Mouse (Mus musculus): Measurements from ENCODE around the gene Filip1.
A peak's percentile ranks its signal among the peaks of the same experiment; 100 is the strongest.

Gene Filip1

GRCm38 (mm10) chr9:79912971-79913370 is 99.7 kb downstream of the Filip1 start:
- DNase-seq (ENCODE audit: low read depth, low spot score), result no peak

DNA sequence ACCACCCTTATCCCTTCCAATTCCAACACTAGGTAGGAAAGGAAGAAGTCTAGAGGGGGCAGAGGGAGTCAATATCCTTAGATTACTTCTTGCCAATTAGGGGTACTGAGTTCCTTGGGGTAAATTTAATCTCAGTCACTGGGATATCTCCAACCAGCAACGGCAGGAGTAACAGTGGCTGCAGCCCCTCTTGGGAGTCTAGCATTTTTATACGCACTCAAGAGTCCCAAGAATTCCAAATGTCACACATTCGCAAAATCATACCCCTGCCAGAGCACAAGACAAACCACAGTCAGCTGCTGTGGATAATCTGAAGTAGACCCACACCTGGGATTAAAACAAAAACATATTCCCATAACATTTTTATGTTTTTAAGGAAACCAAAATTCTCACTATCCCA is 102.5 kb downstream of the Filip1 start:
- no peak for DNase-seq (ENCODE audit: low read depth, low spot score)

- DNase-seq (ENCODE audit: low read depth, low spot score), result no peak
These were observed 113.8 kb downstream of the Filip1 start for GRCm38 (mm10) chr9:79898815-79899214.

DNA sequence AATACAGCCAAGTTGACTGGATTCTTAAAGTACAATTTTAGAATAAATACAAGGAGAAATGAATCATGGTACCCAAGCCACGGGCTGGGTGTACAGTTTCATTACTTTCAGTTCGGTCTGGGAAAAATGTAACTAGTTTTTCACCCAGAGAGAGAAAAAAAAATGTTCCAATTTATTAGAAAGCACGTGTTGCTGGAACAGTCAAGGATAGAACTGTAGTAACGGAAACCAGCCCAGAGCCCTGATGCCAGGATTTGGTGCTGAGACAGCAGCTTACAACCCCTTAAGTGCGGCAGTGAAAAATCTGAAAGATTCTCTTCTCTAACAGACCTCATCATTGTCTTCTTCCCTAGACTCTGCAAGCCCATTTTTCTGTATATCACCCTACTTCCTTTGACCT is 118.0 kb downstream of the Filip1 start:
- no peak for DNase-seq (ENCODE audit: low read depth, low spot score)

DNA sequence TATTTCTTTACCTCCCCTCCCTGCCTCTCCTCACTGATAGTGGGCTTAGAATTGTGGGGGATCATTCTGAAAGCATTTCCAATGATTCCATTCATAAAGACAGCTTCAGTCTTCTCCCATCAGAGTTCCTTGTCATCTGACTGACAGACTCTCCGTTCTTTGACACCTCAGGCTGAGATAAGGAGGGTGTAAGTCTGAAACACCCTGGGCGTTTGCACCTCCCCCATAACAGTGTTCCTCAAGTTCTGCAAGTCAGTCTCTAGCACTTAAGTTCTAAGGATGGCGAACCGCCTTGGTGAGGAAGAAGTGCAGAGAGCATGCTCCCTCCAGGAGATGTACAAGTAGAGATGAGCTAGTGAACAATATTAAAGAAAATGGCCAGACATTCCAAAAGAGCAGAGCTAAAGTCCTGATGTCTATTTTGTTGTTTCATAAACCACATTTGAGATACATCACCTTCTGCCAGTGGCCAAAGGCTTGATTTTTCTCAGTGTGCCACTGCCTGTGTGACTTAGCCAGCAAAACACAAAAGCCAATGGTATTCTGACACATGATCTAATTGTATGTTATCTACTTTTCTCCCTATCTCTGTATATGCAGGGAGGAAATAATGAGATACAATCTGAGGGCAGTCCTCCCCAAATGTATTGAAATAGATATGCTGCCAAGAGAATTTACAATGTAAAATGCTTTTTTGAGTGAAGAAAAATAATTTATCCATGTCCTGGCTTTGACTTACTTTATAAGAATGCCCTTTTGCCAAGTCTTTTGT is 118.6 kb downstream of the Filip1 start:
- no peak for DNase-seq (ENCODE audit: low read depth, low spot score)

DNA sequence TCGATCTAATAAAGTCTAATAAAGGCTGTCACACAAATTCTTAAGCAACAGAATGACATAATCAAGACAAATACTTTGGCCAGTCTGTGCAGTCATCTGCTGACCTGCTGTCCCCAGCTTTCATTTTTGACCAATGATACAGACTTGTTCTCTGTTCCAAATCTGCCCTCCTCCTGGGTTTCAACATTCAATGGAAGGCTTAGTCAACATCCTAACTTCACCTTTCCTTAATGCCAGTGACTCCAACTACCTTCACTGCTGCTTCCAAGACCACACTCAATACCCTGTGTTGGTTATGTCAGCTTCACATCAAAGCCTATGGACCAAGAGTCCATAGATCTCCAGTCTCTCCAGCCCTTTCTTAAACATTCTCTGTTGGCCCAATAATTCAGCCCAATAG is 120.5 kb downstream of the Filip1 start:
- DNase-seq (ENCODE audit: low read depth, low spot score), result no peak

GRCm38 (mm10) chr9:79890488-79890887 is 122.2 kb downstream of the Filip1 start:
- no peak for DNase-seq (ENCODE audit: low read depth, low spot score)

GRCm38 (mm10) chr9:79889132-79889531 is 123.5 kb downstream of the Filip1 start:
- no peak for DNase-seq (ENCODE audit: low read depth, low spot score)

- DNase-seq (ENCODE audit: low read depth, low spot score), result no peak
These were observed 127.1 kb downstream of the Filip1 start for GRCm38 (mm10) chr9:79885244-79886210.

- no peak for DNase-seq (ENCODE audit: low read depth, low spot score)
These were observed 129.5 kb downstream of the Filip1 start for GRCm38 (mm10) chr9:79883139-79883538.

DNA sequence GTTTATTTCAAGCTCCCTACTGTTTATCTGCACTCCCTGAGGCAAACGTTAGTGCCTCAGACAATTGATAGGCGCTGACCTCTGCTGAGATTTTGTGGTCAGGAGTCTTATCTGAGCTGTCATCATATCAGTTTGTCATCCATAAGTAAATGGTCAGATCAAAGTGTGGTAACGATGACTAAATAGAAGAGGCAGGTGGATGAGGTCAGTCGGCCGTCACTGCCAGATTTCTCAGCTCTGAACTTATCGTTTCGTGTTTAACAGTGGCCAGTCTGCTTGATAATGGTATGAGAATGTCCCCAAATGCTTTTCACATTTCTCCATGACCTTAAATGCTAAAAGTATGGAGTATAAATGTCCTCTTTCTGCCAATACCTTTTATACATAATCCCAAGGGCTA is 132.6 kb downstream of the Filip1 start:
- DNase-seq (ENCODE audit: low read depth, low spot score), result no peak

- no peak for DNase-seq (ENCODE audit: low read depth, low spot score)
These were observed 137.0 kb downstream of the Filip1 start for GRCm38 (mm10) chr9:79875522-79876131.

- no peak for DNase-seq (ENCODE audit: low read depth, low spot score)
These were observed 140.1 kb downstream of the Filip1 start for GRCm38 (mm10) chr9:79872598-79872997.

GRCm38 (mm10) chr9:79869512-79869911 is 143.1 kb downstream of the Filip1 start:
- DNase-seq (ENCODE audit: low read depth, low spot score), result no peak

GRCm38 (mm10) chr9:79865998-79866397 is 146.7 kb downstream of the Filip1 start:
- DNase-seq (ENCODE audit: low read depth, low spot score), result peak; percentile 16

DNA sequence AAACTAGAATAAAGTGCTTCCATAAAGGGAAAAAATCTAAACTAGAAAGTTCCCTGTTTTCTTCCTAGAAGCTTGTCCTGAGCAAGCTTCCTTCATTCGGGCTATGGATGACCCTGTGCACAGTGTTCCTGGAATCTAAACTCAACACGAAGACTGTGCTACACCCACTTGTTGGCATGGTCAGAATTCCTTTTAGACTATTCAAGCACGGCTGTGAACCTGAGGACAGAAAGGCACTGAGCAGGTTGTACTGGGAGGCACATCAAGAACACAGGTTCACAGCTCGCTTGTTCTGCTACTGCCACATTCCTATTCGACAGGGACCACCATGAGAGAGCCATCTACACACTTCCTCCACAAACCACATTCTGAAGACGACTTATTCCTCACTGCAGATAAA is 150.1 kb downstream of the Filip1 start:
- DNase-seq (ENCODE audit: low read depth, low spot score), result no peak

DNA sequence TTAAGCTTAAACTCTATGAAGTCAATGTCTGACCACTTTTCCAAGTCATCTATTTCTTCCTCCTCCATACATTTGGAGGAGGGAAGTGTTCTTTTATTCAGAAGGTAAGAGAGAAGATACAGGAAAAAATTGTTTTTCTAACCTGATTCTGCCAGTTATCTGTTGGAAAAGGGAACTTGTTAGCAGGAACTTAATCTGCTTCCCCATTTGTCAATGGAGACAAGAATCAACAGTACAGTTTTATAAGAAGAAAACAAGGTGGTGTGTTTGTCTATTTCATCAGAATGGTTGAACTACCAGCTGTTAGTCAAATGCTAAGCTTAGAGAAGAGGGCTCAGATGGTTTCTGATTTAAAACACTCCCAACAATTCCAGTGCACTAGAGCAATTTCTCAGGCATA is 165.6 kb downstream of the Filip1 start:
- no peak for DNase-seq (ENCODE audit: low read depth, low spot score)

- DNase-seq (ENCODE audit: low read depth, low spot score), result no peak
These were observed 170.0 kb downstream of the Filip1 start for GRCm38 (mm10) chr9:79842615-79843014.

DNA sequence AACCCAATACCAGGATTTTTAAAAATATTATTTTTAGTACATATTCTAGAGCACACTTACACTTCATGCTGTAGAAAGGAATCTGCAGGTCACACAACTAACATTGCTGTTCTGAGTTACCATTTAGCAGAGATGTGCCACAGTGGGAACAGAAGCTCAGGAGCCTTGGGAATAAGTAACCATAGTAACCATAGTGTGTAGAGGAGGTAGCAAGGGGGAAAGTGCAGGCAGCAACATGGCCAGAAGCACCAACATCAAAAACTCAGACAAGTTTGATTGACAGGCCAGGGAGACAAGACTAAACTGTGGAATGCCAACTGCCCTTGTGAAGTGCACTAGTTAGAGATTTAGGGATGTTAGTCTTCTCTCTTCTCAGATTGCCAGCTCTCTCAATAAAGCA is 170.6 kb downstream of the Filip1 start:
- DNase-seq (ENCODE audit: low read depth, low spot score), result no peak

- no peak for DNase-seq (ENCODE audit: low read depth, low spot score)
These were observed 181.4 kb downstream of the Filip1 start for GRCm38 (mm10) chr9:79831294-79831693.

GRCm38 (mm10) chr9:79830874-79831273 is 181.8 kb downstream of the Filip1 start:
- peak; percentile 79 for DNase-seq (ENCODE audit: low read depth, low spot score)

All from ES-CJ7 (cell line).